Mouse (Mus musculus): ENCODE results near the gene Chordc1.
A peak's percentile ranks its signal among the peaks of the same experiment; 100 is the strongest.
"Not testable (repeated sequence)": the region's sequence is repeated elsewhere in the genome, so short reads cannot be mapped to it uniquely, and the experiment has no call there.

Gene Chordc1

DNA sequence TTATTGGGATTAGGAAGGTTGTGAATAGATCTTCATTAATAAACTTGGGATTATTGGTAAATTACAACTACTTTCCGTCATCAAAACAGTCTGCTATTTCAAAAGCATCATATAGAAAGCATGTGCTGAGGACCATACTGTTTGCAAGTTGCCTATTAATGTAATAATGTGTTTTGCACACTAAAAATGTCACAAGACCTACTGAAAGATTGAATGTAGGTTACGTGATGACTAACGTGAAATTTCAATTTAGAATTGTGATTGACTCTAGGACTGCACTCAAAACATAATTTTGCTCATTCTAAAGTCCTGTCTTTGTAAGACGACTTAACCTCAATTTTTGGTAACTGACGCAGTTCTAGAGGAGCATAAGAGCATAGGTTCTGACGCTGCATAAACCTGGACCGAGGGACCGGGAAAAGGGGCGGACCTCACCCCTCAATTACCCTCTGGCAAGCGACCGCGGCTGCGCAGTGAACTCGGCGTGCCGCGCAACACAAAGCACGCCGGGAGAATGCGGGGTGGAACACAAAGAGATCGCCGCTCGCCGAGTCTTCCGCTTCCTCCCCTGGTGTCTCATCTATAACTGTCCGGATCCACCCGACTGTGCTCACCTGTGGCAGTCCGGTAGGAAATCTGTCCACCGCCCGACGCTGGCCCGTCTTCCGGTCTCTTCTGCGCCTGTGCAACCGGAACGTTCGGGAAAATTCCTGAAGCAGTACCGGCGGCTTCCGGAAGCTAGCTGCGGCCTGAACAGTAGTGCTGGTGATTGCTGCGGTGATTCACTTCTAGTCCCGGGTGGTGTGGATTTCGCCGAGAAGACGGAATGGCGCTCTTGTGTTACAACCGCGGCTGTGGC lies at the start of gene Chordc1:
TSS of gene Chordc1 (plus strand) at position 555 of the 859 bp plus-strand sequence.
- DNase-seq: peak; percentile 95

DNA sequence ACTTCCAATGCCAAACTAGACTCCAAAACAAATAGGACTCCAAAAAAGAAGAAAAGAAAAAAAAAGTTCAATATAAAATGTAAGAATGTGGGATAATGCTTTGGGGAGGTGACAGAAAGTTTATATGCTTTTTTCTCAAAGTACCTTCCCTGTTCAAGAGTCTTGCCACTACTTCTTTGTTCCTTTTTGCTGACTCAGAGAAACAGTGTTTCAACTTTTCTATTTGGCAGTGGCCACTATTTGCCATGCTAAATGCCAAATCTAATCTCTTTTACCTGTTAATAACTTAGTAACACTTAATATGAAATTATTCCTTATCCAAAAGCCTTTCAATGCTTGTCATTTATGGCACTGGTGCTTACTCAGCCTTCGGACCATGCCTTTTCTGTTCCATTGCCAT lies 16.0 kb upstream of the Chordc1 start:
- DNase-seq: no peak

DNA sequence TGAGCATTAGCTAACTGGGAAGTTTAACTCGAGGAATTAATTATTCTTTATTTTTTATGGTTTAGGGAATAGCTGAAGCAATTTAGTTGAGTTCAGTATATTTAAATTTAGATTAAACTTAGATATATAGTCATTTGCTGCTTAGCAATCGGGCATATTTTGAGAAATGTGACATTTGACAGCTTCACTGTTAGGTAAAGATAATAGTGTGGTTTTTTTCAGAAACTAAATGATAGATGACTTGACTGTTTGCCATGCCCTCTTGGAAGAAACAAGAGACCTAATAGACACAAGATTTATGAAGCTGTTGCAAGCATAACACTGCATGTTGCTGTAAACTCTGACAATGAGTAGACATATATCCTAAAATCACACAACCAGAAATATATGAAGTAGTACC lies 15.1 kb upstream of the Chordc1 start:
- DNase-seq: no peak

DNA sequence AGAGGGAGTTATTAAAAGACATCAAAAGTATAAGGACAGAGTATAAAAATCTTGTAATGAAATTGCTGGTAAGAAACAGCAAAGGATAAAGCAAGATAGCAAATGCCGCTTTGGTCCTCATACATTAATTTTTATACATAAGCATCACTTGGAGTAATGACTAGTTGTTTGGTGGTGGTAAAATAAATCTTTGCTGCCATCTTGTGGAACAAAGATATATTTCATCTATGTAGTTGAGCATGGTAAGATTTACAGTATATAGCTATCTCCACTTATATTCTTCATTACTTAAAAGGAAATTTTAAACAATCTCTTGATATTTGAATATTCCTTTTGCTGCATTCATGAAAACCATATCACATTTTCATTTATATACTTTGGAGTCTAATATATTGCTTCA lies 14.4 kb upstream of the Chordc1 start:
- DNase-seq: no peak

DNA sequence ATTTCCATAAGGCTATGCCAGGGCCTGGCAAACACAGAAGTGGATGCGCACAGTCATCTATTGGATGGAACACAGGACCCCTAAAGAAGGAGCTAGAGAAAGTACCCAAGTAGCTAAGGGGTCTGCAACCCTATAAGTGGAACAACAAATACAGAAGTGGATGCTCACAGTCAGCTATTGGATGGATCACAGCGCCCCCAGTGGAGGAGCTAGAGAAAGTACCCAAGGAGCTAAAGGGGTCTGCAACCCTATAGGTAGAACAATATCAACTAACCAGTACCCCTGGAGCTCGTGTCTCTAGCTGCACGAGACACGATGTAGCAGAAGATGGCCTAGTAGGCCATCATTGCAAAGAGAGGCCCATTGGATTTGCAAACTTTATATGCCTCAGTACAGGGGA lies 13.2 kb upstream of the Chordc1 start:
- DNase-seq: not testable (repeated sequence)

DNA sequence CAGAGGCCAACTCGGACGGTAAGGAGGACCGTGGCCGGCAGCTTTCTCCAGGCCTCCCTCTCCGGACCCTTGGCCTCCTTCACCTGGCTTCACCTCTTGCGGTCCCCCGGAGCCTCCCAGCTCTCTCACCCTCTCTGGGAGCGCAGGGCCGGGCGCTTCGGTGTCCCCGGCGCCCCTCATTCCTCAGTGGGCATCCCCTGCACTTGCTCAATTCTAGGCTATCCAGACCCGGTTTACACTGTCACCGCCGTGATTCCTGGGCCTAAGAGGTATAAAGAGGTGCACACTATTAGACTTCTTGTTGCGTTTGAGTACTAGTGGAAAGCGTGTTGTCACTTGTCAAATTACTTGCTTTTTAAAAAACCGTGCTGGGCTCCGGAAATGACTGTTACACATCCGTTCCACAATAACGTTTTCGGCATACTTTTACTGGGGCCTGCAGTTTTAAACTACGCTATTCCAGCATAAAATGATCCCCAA lies 558 bp downstream of the Chordc1 start:
- DNase-seq: no peak

DNA sequence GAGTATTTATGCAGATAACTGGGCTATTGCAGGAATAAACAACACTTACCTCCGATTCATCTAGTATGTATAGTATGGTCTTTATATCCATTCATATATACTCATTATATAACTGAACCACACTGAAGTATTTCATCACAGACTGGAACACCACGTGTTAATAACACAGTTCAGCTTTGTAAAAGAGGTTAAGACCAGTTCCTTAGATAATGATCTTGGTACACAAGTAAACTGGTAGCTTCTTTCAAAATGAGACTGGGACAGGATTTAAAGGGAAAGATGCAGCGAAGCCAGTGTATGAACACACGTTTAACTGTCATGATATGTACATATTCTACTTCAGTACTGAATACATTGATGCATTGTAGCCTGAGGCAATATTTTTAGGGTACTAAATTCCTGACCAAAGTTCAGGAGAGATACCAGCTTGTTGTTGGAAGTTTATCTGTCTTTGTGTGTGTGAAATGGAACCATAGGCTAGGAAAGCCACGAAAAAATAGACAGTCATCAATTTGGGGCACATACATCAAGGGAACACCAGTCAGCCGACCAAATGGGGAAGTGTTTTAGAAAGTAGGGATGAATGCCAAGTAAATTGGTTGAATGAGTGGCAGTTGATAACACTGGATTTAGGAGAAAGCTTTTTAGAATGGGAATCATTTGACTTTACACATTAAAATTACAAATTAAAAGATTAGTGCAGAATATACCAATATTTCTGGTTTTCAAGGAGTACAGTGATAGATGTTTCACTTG lies 1.3 kb downstream of the Chordc1 start:
- DNase-seq: no peak

DNA sequence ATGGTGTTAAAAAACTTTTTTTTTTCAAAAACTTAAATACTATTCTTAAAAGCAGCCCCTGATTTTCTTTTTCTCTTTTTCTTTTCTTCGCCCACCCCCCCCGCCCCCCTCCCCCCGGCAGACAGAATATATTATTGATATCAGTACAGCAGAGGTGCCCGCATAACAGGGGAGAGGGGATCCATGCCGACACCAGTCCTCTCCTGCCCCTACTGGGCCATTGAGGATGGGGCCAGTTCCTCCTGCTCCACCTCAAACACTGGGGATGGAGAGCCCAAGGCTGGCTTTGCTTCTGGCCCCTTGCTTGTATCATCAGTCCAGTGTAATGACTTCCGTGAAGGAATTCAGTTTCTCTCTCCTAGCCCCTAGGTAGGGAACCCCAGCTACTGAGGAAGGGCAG lies 6.4 kb downstream of the Chordc1 start:
- DNase-seq: no peak

DNA sequence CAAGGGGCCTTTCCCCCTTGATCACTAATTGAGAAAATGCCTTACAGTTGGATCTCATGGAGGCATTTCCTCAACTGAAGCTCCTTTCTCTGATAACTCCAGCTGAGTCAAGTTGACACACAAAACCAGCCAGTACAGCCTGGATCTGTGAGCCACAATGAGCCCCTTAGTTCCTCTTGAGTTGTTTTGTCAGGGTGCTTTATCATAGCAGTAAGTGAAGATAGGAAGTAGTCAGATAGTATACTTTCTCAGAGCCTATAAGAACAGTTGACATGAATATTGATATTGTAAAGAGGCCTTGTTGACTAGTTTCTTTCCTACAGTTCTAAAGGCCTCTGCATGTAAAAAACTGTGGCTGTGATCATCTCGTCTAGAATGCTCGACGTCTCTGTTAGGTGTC lies 28.1 kb downstream of the Chordc1 start:
- DNase-seq: no peak

Data from cerebellum, adult 11 months (tissue).